Mouse (Mus musculus): ENCODE measurements around the gene Gm13199.

DNA sequence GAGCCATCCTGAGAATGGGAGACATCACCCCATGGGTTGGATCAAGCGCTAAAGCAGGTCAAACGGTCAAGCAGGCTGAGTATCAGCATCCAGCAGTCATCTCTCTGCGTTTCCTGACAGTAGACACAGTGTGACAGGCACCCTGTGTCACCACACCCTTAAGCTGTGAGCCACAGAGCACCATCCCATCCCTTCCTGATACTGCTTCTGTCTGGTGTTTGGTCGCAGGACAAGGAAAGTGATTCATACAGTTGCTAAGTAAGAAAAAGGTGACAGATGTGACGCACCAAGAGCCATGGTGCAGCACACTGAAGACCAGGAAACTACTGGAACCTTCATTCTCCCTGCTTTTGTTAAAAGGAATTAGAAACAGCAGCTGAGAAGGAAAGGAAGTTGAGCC, 26.1 kb upstream of the Gm13199 start:
- TF ChIP-seq CTCF (IDR thresholded peaks at IDR 0.05; ENCODE audit: low read depth) (no peak), EP300 (optimal IDR thresholded peaks at IDR 0.05) (no peak)

Data from stomach, postnatal 0 days (tissue).